Mouse (Mus musculus) lung, postnatal 0 days (tissue): ENCODE measurements around the gene Cul7. TPM values are rescaled to one million over a fixed set of nuclear protein-coding genes. Genes with fewer than 3 reads are reported as not detected.

ENCODE experiments used
- ATAC-seq: fragments of 200-750 bp; cut with Nextera tagmentation; 2 replicates; pipeline ENCODE4 v1.8.0; 2017; ENCODE audit warnings: moderate library complexity
- DNase-seq: peaks from one replicate; pipeline ENCODE4 v3.0.0-alpha.2; 2016; ENCODE audit warnings: low spot score
- H3K27ac ChIP-seq: fragments of 300-500 bp; sonication (generic); 2 replicates; pipeline ENCODE4 v1.5.1; 2014; ENCODE audit warnings: antibody characterized with exemption, mild to moderate bottlenecking, low read length, mixed read lengths
- H3K27me3 ChIP-seq: fragments of 300-500 bp; sonication (generic); replicated peaks from 2 replicates; pipeline ENCODE4 v1.6.1; 2014; ENCODE audit warnings: low read length, mixed read lengths; ENCODE audit not compliant: insufficient read depth
- H3K36me3 ChIP-seq: fragments of 300-500 bp; sonication (generic); 2 replicates; pipeline ENCODE4 v1.6.1; 2014; ENCODE audit warnings: low read length, mixed read lengths; ENCODE audit not compliant: insufficient read depth
- H3K4me1 ChIP-seq: fragments of 300-500 bp; sonication (generic); 2 replicates; pipeline ENCODE4 v1.6.1; 2014; ENCODE audit warnings: antibody characterized with exemption, low read depth, low read length, mixed read lengths; ENCODE audit not compliant: insufficient read depth
- H3K4me2 ChIP-seq: fragments of 300-500 bp; sonication (generic); replicated peaks from 2 replicates; pipeline ENCODE4 v1.6.1; 2014; ENCODE audit warnings: low read depth, mild to moderate bottlenecking, low read length, moderate library complexity, mixed read lengths
- H3K4me3 ChIP-seq: fragments of 300-500 bp; sonication (generic); 2 replicates; pipeline ENCODE4 v1.5.1; 2014; ENCODE audit warnings: low read depth, low read length
- H3K9ac ChIP-seq: fragments of 300-500 bp; sonication (generic); replicated peaks from 2 replicates; pipeline ENCODE4 v1.6.1; 2014; ENCODE audit warnings: low read depth, mild to moderate bottlenecking
- H3K9me3 ChIP-seq: fragments of 300-500 bp; sonication (generic); 2 replicates; pipeline ENCODE4 v1.6.1; 2016; ENCODE audit warnings: low read length, mixed read lengths
- CTCF ChIP-seq: IDR thresholded peaks from 2 replicates; pipeline ENCODE4 v1.5.1; 2016; ENCODE audit warnings: antibody characterized with exemption, mild to moderate bottlenecking
- EP300 ChIP-seq: IDR thresholded peaks from 2 replicates; pipeline ENCODE4 v1.6.1; 2016; ENCODE audit warnings: antibody characterized with exemption, mild to moderate bottlenecking, control low read depth
- WGBS: fragments of 180-500 bp; shearing (Covaris S2); extraction: QIAGEN DNeasy Blood & Tissue Kit; methylation state at CpG from one replicate; pipeline ENCODE4 v1.1.7; 2014; 5-methylcytosine and 5-hydroxymethylcytosine counted together
- polyA plus RNA-seq: library from polyadenylated mRNA; unstranded; fragments of >200 nt; fragmentation: Nextera tagmentation; extraction: Ambion mirVana; gene quantifications from 2 replicates; pipeline ENCODE4 v1.2.1, GENCODE M21; 2015

Gene Cul7
- polyA plus RNA-seq, 1 experiment from 2014 or later, result 21.8 TPM

- H3K36me3 ChIP-seq, result peaks cover 13% of the 10 kb centered on the region; the same call in 1 of the 2 replicates
- peak overlapping the region; percentile 94; the same call in 1 of the 2 replicates for H3K27ac ChIP-seq
Observed at GRCm38 (mm10) chr17:46651755-46652547, 1.8 kb downstream of the Cul7 start.

DNA sequence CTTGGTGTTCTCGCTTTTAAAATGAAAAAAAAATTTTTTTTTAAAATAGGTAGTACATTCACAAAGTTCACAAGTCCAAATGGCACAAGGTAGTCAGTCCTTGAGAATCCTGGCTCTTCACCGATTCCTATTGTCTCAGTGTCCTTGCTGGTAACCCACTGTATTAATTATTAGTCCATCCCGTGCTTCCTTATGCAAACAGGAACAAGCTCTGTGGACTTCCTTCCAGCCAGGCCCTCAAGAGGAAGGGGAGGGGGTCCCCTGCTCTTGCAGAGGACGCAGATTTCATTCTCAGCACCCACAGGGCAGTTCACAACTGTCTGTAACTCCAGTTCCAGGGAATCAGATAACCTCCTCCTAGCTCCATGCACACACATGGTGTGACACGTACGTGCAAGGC lies 5.9 kb downstream of the Cul7 start:
- Histone ChIP-seq H3K9ac (no peak overlapping the region), H3K9me3 (no peaks in the 10 kb centered on the region), H3K27ac (no peak overlapping the region), H3K36me3 (peaks cover 37% of the 10 kb centered on the region), H3K4me1 (peaks cover 9% of the 10 kb centered on the region; the same call in 1 of the 2 replicates), H3K4me3 (no peak overlapping the region), H3K4me2 (no peak overlapping the region), H3K27me3 (no peaks in the 10 kb centered on the region)
- no peak for TF ChIP-seq CTCF
- TF ChIP-seq EP300, result no peak
- WGBS, result 56% methylated on average over 6 of the region's 6 CpGs
- ATAC-seq (no peak), DNase-seq (no peak)

More at GRCm38 (mm10) chr17:46651755-46652547, 1.8 kb downstream of the Cul7 start:
- peak overlapping the region; percentile 92 for H3K4me2 ChIP-seq
- no peaks in the 10 kb centered on the region for H3K27me3 ChIP-seq
- TF ChIP-seq EP300 (no peak), CTCF (no peak)
- no peaks in the 10 kb centered on the region for H3K9me3 ChIP-seq
- peak overlapping the region; percentile 67; the same call in 1 of the 2 replicates for H3K4me3 ChIP-seq
- 59% methylated on average over 20 of the region's 20 CpGs for WGBS
- H3K4me1 ChIP-seq, result peaks cover 18% of the 10 kb centered on the region; the same call in 1 of the 2 replicates
- H3K9ac ChIP-seq, result peak overlapping the region; percentile 78; the same call in 1 of the 2 replicates
- DNase-seq, result peak; percentile 27
- ATAC-seq, result no peak

DNA sequence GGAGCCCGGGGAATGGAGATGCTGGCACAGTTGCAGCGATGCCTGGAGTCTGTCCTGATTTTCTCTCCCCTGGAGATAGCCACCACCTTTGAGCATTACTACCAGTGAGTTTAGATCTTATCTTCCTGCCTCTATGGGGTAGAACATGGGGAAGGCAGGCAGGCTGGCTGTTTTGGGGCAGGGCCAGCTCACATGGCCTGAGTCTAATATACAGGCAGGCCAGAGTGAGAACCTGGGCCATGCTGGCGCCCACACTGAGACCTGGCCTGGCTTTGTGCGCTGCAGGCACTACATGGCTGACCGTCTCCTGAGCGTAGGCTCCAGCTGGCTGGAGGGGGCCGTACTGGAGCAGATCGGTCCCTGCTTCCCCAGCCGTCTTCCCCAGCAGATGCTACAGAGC lies 11.2 kb downstream of the Cul7 start:
- ATAC-seq (no peak), DNase-seq (no peak)
- Histone ChIP-seq H3K27me3 (no peaks in the 10 kb centered on the region), H3K36me3 (peaks cover 47% of the 10 kb centered on the region), H3K27ac (no peak overlapping the region), H3K9ac (no peak overlapping the region), H3K4me1 (no peaks in the 10 kb centered on the region), H3K4me2 (no peak overlapping the region), H3K4me3 (no peak overlapping the region), H3K9me3 (no peaks in the 10 kb centered on the region)
- TF ChIP-seq CTCF (no peak), EP300 (no peak)
- WGBS, result 93% methylated on average over 9 of the region's 9 CpGs

DNA sequence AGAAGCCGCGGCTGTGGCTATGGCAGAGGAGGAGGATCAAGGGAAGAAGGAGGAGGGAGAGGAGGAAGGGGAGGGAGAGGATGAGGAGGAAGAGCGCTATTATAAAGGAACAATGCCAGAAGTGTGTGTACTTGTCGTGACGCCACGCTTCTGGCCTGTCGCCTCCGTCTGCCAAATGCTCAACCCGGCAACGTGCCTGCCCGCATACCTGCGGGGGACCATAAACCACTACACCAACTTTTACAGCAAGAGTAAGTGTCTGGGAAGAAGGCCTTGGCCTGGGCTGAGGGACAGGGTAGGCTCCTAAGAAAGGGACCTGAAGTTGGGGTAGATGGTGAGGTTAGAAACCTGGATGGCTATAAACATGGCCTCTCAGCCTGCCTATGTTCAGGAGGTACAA lies 11.8 kb downstream of the Cul7 start:
- no peaks in the 10 kb centered on the region for H3K4me1 ChIP-seq
- DNase-seq, result no peak
- no peak overlapping the region for H3K9ac ChIP-seq
- no peak overlapping the region for H3K4me2 ChIP-seq
- WGBS, result 84% methylated on average over 12 of the region's 12 CpGs
- H3K27ac ChIP-seq, result no peak overlapping the region
- no peaks in the 10 kb centered on the region for H3K9me3 ChIP-seq
- peaks cover 44% of the 10 kb centered on the region for H3K36me3 ChIP-seq
- H3K27me3 ChIP-seq, result no peaks in the 10 kb centered on the region
- TF ChIP-seq EP300 (no peak), CTCF (no peak)
- no peak overlapping the region for H3K4me3 ChIP-seq
- ATAC-seq, result no peak

DNA sequence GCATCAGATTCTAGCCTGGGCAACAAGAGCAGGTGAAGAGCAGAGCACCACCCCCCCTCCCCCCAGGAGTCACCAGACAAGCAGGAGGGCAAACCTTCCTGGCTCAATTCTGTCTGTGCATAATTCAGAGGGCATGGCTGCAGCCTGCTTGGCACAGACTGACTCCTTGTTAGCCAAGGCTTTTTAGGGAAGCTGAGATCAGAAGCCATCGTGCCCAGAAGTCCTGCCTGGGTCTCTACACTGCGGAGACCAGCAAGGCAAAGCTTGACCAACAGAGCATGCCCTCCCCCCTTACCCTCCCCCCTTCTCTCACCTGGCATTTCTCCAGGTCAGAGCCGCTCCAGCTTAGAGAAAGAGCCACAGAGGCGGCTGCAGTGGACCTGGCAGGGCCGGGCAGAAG lies 12.6 kb downstream of the Cul7 start:
- Histone ChIP-seq H3K36me3 (peaks cover 40% of the 10 kb centered on the region), H3K27ac (no peak overlapping the region), H3K4me3 (no peak overlapping the region), H3K9ac (no peak overlapping the region), H3K27me3 (no peaks in the 10 kb centered on the region), H3K4me2 (no peak overlapping the region), H3K9me3 (no peaks in the 10 kb centered on the region), H3K4me1 (no peaks in the 10 kb centered on the region)
- no peak for ATAC-seq
- no peak for DNase-seq
- TF ChIP-seq CTCF (no peak), EP300 (no peak)
- WGBS, result 88% methylated on average over 4 of the region's 5 CpGs

DNA sequence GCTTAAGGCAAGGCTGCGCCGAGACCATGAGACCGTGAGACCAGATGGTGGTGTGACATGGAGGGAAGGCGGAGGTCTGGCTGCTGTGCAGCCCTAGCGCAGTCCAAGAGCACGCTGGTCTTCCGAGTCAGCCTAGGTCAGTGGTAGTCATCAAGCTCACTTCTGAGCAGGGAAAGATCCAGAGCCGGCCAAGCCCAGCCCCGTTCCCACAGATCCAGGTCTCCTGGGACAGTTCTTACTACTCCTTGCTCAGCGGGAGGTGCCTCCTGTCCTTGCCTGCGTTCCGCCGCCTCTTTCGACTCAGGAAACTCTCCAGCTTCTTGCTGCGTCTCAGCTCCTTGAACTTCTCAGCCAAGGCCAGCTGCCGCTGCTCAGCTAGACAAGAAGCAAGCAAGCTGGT lies 17.6 kb downstream of the Cul7 start:
- H3K4me2 ChIP-seq, result no peak overlapping the region
- TF ChIP-seq CTCF, result no peak
- TF ChIP-seq EP300, result no peak
- no peaks in the 10 kb centered on the region for H3K4me1 ChIP-seq
- H3K36me3 ChIP-seq, result peaks cover 30% of the 10 kb centered on the region
- H3K27me3 ChIP-seq, result no peaks in the 10 kb centered on the region
- WGBS, result 80% methylated on average over 16 of the region's 16 CpGs
- H3K9ac ChIP-seq, result no peak overlapping the region
- no peak overlapping the region for H3K27ac ChIP-seq
- DNase-seq (no peak), ATAC-seq (peak; percentile 43)
- H3K9me3 ChIP-seq, result no peaks in the 10 kb centered on the region
- H3K4me3 ChIP-seq, result no peak overlapping the region
